Mouse (Mus musculus): ENCODE measurements at regions not wholly inside any gene's neighbourhood (a gene's known extent, or its start where the extent isn't known, plus 50 kb on each side); places are given as distances from the start of the nearest gene placed in this dataset.
A peak's percentile ranks its signal among the peaks of the same experiment; 100 is the strongest.

DNA sequence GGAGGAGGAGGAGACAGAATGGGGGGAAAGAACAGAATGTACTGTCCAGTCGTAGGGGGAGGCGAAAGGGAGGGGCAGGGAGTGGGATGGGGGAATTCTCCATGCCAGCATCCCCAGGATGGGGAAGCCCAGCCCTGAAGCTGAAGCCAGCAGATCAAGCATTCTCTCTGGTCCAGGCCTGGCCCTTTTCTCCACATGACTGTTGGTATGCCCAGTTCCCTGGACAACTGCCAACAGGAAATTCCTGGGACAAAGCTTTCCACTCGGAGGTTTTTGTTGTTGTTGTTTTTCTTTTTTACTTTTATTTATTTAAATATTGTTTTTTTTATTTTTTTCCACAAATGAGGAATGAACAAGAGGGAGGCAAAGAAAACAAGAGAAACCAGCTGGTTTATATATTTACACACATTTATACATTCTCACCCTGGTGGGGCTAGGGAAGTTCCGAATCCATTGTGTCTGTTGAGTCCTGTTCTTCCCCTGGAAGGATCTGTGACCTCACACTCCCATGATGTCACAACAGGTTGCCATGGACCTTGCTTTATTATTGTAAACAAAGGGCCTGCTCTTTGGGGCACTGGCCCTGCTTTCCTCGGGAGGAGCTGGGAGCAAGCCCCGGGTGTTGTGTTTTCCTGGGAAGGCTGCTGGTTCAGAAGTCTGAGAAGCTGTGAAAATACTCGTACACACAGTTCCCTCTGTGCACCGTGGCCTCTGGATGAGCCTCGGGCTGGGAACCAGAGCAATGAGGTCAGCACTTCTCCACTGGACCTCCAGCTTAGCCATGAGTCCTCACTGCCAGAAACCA, 135.5 kb upstream of the Med13l start:
- DNase-seq (ENCODE audit: low read depth, low spot score) = peak; percentile 91

DNA sequence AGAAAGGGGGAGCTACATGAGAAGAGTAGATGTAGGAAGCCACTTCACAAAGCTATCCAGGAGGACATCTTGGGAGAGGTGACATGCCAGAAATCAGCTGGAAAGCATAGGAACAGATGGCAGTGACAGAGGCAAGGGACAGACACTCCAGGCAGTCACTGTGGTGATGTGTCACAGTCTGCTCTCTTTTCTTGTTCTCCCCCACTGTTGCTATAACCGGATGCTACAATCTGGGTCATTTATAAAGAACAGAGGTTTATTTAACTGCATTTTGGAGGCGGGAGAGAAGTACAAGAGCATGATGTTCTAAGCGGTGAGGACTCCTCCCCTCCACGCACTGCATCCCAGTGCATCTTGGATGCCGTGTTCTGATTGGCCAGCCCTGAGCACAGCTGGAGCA, 133.8 kb upstream of the Med13l start:
- DNase-seq (ENCODE audit: low read depth, low spot score) = no peak

DNA sequence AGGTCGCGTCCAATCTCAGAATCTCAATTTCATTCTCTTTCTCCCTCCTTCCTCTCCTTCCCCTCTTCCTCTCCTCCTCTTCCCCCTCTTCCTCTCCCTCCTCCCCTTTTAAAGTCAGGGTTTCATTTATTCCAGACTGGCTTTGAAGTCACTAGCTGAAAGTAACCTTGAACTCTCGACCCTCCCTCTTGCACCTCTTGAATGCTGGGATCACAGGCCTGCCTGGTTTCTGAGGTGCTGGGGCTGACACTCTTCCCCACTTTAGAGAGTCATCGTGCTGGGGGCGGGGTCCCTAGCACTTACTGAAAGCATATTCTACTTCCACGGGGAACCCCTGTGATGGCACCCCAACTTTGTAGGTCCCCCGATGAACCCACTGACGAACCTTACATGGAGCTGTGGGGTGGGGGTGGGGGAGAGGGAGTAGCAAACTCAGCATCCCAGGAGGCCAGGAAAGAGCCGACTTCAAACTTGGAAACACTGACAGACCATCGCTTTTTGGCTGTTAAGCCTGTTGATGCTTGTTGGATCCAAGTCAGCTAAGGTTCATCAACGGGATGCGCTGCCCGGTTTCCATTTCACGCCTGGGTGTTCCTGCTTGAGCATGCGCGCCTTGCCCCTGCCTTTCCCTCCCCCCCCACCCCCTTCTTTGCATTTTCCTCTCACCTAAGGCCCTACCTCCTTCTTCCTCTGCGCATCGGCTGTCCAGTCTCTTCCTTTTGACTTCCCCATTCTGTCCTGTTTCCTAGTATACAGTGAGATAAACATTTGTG, 132.0 kb upstream of the Med13l start:
- DNase-seq (ENCODE audit: low read depth, low spot score) = no peak

DNA sequence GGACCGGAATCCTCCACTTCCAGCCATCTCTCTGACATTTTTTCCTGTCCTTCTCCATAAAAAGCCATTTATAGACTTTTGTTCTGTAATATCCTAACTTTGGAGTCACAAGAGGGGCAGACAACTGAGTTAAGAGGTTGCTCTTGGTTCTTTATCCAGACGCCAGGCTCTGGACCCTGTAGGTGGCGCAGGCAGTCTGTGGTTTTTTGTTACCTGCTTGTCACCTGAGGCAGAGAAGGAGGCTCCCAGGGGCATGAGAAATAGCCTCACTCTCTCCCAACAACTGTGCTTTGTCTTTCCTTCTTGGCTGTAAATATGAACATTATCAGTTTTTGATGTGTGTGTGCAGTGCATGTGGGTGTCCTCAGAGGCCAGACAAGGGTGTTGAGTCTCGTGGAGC, 126.9 kb upstream of the Med13l start:
- no peak for DNase-seq (ENCODE audit: low read depth, low spot score)

DNA sequence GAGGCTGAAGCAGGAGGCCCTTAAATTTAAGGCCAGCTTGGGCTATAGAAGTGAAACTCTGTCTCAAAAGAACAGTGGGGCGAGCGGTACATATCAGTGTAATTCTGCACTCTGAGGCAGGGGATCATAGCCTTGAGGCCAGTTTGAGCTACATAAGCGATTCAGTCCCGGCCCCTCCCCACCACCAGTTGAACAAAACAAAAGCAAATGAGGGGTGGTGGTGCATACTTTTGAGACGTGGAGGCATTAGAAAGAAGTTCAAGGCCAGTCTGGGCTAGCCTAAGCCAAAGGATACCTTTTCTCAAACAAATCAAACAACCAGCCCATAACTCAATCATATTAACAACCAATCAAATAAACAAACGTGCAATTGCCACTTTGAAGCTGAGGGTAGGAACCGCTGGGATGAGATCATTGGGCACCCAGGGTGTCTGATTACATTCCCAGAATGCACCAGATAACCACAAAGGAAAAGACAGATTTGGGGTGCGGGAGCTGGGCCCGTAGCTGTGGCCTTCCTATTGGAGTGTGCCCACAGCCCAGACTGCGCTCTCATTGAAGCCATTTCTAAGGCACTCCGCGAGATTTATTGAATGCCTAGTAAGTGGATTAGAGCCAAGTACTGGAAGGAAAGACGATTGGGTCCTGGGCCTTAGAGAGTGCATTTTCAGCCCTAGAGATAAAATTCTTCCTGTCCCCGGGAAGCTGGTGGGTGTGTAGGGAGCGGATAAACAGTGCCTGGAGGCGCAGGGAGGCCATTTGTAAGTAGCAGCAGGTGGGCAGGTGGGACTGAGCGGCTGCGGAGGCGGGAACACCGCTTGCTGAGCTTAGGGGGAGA, 125.5 kb upstream of the Med13l start:
- DNase-seq (ENCODE audit: low read depth, low spot score) = no peak

DNA sequence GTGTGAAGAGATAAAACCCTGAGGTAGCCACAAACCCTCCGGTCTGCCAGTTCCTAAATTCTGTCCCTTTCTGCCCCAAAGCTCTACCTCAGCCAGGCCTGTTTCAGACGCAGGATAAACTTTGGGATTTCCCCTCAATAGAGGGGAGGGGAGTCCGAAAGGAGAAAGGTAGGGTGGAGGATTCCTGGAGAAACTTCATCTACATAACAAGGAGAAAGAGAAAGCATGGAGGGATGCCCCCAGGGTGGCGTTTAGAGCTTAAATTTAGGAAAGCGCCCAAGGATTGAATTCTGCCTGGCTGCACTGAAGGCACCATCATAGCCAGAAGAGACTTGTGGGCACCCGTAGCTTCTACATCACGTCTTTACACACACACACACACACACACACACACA, 124.9 kb upstream of the Med13l start:
- no peak for DNase-seq (ENCODE audit: low read depth, low spot score)

DNA sequence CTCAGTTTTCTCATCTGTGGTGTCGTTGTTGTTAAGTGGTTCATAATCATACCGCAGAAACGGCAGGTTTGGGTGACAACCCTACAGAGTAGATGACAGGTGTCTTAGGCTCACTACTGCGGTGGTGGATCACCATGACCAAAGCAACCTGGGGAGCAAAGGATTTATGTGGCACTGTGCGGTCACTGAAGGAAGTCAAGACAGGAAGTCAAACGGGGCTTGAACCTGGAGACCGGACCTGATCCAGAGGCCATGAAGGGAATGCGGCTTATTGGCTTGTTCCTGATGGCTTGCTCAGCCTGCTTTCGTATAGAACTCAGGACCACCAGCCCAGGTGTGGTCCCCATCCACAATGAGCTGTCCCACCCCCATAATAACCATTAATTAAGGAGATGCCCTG, 124.4 kb upstream of the Med13l start:
- no peak for DNase-seq (ENCODE audit: low read depth, low spot score)

DNA sequence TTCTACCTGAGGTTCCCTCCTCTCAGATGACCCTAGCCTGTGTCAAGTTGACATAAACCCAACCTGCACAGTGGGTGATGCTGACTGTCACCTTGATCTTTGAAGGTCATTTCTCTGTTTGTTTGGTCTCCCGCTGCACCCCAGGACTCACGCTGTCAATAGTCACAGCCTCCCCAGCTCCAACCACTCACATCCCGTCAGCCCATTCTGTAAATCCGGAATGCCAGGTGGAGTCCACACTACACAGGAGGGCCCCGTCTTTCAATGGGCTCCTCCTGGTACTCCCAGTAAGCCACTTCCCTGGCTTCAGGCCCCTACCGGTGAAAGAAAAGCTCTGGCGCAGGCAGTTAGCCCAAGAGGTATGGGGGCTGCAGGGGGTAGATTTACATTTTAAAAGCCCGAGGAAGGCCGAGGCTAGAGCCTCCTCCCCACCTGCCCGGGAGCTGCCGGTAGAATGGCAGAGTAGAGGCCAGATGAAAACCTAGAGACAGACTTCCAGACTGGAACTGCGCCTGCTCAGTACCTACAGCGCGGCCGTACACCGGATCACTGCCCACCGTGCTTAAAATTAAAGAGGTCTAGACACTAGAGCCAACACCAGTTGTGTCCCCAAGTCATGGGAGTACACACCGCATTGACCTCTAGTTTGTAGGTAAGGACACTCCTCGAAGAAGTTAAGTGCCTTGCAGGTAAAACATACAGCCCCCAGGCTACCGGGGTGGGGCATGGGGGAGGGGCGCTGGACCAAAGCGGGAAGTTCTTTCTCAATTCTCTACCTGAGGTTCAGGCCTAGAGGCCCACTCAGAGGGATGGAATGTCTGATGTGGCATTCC, 123.8 kb upstream of the Med13l start:
- DNase-seq (ENCODE audit: low read depth, low spot score) = no peak

DNA sequence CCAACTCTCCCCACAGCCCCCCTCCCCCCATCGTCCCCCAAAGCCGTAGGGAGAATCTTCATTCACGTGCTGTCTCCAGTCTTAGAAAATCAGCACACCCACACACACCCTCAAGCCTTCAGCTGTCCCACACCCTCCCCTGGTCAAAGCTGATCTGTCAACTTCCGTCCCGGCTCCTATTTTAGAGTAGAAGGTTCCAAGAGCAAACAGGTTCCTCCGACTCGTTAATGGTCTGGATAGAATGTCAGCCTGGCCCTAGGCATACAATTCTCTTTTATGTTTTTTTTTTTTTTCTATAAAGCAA, 123.2 kb upstream of the Med13l start:
- no peak for DNase-seq (ENCODE audit: low read depth, low spot score)

DNA sequence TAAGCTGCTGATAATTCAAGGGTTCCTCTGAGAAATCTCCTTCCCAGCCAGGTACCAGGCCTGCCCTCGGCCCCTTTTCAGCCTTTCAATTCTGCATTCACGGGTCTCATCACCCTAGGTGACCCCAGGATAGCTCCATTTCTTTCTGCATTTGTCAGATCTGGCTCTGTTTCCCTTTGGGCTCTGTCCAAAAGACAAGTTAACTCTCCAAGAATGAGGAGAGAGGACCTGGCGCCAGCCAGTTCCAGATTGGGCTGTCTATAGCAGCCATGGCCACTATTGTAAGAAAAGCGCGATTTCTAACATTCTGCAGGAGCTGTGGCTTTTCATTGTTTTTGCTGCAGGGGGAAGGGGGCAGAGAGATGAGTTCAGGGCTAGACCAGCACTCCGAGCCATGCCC, 122.5 kb upstream of the Med13l start:
- no peak for DNase-seq (ENCODE audit: low read depth, low spot score)

DNA sequence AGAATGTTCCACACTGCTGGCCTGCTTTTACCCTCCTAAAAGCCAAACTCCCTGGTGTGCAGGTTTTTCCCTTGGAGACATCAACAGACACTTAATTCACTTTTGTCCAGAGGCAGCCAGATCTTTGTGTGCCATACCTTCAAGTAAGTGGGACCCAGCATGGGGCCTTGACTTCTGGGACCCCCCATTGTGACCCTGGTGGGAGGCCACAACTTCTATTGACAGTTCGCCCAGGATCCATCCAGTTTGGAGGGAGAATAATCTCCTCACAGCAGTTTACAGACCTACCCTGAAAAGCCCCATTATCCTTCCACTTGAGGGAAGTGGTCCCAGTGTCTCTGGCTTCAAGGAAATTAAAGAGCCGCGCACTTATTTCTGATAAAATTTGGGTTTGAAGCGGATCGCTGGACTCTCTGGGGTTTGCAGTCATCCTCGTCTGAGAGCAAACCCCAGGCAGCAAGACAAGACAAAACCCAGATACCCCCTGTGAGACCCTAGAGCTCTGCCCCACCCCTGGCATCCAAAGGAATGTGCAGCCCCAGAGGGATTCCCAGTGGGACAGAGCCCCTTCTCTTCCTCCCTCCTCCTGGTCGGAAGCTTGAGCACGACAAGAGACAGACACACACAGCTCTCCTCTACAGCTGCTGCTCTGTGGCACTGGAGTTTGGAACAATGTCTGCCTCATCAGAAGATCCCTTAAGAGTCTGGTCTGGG, 115.8 kb upstream of the Med13l start:
- DNase-seq (ENCODE audit: low read depth, low spot score) = no peak

DNA sequence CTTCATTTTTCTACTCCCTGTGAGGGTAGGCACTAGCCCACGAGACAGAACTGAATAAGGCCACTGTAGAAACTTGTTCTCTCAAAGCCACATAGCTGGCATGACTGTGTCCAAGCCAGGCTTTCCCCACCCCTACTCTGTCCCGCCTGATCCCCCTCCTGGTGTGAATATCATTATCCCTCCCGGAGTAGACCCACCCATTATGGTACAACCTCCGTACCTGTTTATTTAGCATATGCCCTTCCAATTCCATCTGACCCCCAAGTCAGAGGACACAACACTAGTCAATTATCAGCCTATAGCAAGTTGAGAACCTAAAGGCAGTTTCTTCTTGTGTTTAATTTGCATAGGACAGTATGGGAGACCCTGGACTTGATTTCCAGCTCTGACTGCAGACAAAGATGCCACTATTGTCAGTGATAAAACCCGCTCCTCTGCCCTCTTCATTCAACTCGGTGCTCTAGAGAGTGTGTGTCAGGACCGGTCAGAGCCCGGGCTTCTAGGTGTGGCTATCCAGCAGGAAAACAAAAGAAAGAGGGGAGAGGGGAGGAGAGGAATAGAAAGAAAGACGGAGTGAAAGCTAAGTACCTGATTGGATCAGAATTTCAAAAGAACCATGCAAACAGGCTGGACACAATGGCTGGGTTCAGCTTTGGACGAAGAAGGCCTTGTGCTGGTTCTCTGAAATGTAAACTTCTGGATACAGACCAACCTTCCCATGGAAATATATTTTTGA, 115.1 kb upstream of the Med13l start:
- DNase-seq (ENCODE audit: low read depth, low spot score) = no peak

DNA sequence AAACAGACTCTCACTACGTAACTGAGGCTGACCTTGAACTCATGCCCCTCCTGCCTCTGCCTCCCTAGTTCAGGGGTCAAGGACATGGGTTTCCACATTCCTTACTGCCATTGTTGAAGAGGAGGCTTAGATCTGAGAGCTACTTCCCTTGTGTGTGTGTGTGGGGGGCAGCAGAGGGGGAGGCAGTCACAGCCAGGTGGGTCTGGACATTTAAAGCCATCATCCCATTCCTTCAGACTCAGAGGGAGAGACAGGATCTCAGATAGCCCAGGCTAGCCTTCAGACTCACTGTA, 114.5 kb upstream of the Med13l start:
- no peak for DNase-seq (ENCODE audit: low read depth, low spot score)

DNA sequence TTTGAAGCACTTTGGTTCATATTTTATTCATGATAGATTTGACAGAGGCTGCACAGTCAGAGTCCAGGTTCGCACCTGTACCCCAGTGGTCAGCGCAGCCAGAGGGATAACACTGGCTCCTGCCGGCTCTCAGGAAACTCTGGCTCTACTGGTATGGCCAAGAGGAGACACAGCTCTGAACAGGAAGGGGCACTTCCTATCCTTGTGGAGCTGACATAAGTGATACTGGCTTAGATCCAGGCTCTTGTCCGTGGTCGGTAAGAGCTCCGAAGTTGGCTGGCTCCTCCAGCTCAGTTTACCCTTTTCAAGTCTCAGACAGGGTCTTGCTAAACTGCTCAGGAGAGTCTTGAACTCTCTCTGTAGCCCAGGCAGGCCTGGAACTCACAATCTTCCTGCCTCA, 113.6 kb upstream of the Med13l start:
- no peak for DNase-seq (ENCODE audit: low read depth, low spot score)

DNA sequence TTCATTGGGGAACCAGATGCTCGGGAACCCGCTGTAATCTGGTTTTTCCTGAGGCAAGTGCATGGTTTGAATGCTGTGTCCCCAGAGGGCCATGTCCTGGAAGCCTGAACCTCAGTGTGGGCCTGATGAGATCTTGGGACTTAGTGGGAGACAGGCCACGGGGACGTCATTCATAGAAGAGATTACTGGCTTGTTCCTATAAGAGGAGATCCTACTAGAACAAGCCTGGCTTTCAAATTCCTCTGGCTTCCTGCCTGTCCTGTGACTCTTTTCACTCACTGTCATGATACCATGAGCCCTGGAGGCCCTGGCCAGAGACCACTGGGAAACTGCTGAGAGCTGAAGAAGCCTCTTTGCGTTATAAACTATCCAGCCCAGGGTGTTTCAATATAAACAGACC, 113.1 kb upstream of the Med13l start:
- DNase-seq (ENCODE audit: low read depth, low spot score) = peak; percentile 60

DNA sequence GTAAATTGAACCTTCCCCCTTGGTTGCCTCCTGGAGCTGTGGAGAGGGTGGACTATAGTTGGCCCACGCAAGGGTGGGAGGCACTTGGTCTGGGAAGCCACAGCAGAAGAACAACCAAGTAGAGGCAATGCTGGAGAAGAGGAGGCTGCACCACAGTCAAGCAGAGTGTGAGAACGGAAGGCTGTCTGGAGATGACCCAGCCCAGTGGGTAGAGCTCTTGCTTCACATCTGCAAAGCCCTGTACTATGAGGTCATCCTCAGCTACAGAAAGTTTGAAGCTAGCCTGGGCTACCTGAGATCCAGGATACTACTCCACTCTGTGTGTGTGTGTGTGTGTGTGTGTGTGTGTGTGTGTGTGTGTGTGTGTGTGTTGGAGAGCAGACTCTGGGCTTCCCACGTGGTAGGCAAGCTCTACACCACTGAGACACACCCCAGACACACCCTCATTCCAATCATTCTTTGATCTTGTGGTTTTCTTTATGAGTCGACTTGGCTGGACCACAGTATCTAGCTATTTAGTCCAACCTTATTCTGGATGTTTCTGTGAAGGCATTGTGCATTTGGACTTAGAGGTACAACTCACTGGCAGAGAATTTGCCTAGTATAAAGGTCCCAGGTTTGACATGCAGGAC, 111.5 kb upstream of the Med13l start:
- DNase-seq (ENCODE audit: low read depth, low spot score) = peak; percentile 93

DNA sequence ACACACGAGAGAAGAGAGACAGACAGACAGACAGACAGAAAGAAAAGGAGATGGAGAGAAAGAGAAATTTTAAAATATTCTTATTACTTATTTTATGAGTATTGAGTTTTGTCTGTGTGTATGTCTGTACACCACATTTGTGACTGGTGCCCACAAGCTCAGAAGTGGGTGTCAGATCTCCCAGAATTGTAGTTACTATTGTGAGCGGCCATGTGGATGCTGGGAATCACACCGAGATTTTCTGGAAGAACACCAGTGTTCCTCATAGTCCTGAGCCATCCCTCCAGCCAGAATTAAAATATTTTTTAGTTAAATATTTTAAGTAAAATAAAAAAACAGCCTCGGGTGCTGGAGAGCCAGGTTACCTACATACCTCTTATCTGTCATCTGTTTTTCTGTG, 110.6 kb upstream of the Med13l start:
- no peak for DNase-seq (ENCODE audit: low read depth, low spot score)

DNA sequence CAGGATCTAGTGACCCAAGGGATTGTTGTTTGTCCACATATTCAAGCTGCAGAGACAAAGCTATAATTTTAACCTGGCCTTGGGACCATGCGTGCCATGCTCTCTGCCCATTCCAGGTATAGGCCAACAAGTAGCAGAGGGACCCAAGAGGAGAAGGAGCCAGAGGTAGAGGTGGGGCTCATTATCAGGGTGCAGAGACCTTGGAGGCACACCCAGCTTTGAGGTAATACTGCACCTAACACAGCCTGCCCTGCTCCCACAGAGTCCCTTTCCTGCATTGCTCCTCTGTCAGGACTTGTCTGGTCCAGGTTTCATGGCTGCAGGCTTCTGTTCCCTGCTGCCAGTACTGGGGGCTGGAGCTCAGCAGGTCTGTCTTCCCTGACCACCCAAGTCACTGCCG, 108.4 kb upstream of the Med13l start:
- DNase-seq (ENCODE audit: low read depth, low spot score) = no peak

DNA sequence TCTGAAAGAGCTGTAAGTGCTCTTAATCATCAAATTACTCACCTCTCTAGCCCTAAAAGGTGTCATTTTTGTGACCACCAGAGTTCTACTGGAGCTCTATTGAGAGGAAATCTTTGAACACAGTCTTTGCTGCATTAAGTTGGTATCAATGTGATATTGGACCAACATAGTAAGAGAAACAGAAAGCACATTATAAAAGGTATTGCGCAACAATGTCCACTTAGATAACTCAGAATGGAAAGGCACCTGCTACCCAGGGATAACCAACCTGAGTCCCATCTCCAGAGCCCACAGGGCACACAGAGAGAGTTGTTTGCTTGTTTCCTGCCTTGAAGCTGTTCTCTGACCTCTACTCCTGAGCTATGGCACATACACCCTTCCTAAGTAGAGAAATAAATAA, 106.4 kb upstream of the Med13l start:
- DNase-seq (ENCODE audit: low read depth, low spot score) = no peak

Data from 3T3-L1 (cell line).